Comparison of ENCODE assay signal across 10 mouse cellular contexts in genomic region chr9:60234233-60235115, GRCm38 (mm10).
DNase-seq lines count a peak whose midpoint lies in the region; ATAC-seq lines count a peak whose summit lies in the region.
"Had no signal": no experiment of that assay in that cellular context is flagged by ENCODE, and none has a peak within 500 bp of the region (broad histone marks: within the 10 kb centered on the region; RNA-seq: fewer than 3 reads in every experiment).

No protein-coding gene starts in this region.

- no peaks in the 10 kb centered on the region for H3K27me3 ChIP-seq in heart, embryonic 15.5 days
- no peaks in the 10 kb centered on the region for H3K27me3 ChIP-seq in embryonic facial prominence, embryonic 11.5 days (ENCODE audit: control insufficient read depth, insufficient read depth, low read length)
- H3K27me3 ChIP-seq: hindbrain, embryonic 15.5 days had no signal

- 0 out of 2 replicates have a peak overlapping the region, but pooled peaks have one; percentile 13 for H3K27ac ChIP-seq in heart, embryonic 15.5 days
- 0 out of 2 replicates have a peak overlapping the region, but pooled peaks have one; percentile 20 for H3K27ac ChIP-seq in embryonic facial prominence, embryonic 11.5 days (replicated peaks; ENCODE audit: low read depth, low read length)
- H3K27ac ChIP-seq: hindbrain, embryonic 15.5 days had no signal

- no peaks in the 10 kb centered on the region for H3K36me3 ChIP-seq in heart, embryonic 15.5 days
- H3K36me3 ChIP-seq in embryonic facial prominence, embryonic 11.5 days (replicated peaks; ENCODE audit: control insufficient read depth, insufficient read depth, low read depth, low read length) = no peaks in the 10 kb centered on the region
- H3K36me3 ChIP-seq: hindbrain, embryonic 15.5 days had no signal

- H3K4me3 ChIP-seq in heart, embryonic 15.5 days = no peak overlapping the region
- H3K4me3 ChIP-seq in embryonic facial prominence, embryonic 11.5 days (ENCODE audit: low read depth, low read length) = no peak overlapping the region
- H3K4me3 ChIP-seq: hindbrain, embryonic 15.5 days had no signal

- 45% methylated on average over 8 of the region's 8 CpGs for WGBS in heart, embryonic 15.5 days
- WGBS in embryonic facial prominence, embryonic 11.5 days = 35% methylated on average over 8 of the region's 8 CpGs

- H3K4me2 ChIP-seq in heart, embryonic 15.5 days = no peak overlapping the region
- no peak overlapping the region for H3K4me2 ChIP-seq in embryonic facial prominence, embryonic 11.5 days (ENCODE audit: low read depth, low read length)
- H3K4me2 ChIP-seq: hindbrain, embryonic 15.5 days had no signal

- H3K4me1 ChIP-seq in heart, embryonic 15.5 days (replicated peaks) = no peaks in the 10 kb centered on the region
- peaks cover 2% of the 10 kb centered on the region; the same call in 1 of the 2 replicates for H3K4me1 ChIP-seq in embryonic facial prominence, embryonic 11.5 days (ENCODE audit: control insufficient read depth, insufficient read depth, low read length)

- no peaks in the 10 kb centered on the region for H3K9me3 ChIP-seq in heart, embryonic 15.5 days (replicated peaks)
- no peaks in the 10 kb centered on the region for H3K9me3 ChIP-seq in embryonic facial prominence, embryonic 11.5 days (replicated peaks; ENCODE audit: control insufficient read depth, low read length)
- H3K9me3 ChIP-seq: hindbrain, embryonic 15.5 days had no signal

- H3K9ac ChIP-seq in heart, embryonic 15.5 days = no peak overlapping the region
- H3K9ac ChIP-seq in embryonic facial prominence, embryonic 11.5 days (replicated peaks; ENCODE audit: low read length) = no peak overlapping the region
- H3K9ac ChIP-seq: hindbrain, embryonic 15.5 days had no signal

- no peak for DNase-seq in heart, adult 18-20 months
- peak; percentile 52 for DNase-seq in embryonic facial prominence, embryonic 11.5 days (ENCODE audit: low spot score)
- peak; percentile 77 to 85 for DNase-seq in kidney, adult 8-10 months
- peak; percentile 38 for DNase-seq in neural tube, embryonic 10.5 days (ENCODE audit: extremely low spot score, low spot score)
- no peak for DNase-seq in layer of hippocampus, postnatal 36 days
- DNase-seq in heart, adult 11 months = no peak

- ATAC-seq in heart, embryonic 15.5 days (replicated peaks; ENCODE audit: insufficient number of reproducible peaks, insufficient read depth, low FRiP score, low read depth) = 0 out of 2 replicates have a peak, but pooled peaks have one; percentile 31
- ATAC-seq in embryonic facial prominence, embryonic 11.5 days (replicated peaks; ENCODE audit: insufficient number of reproducible peaks, low FRiP score, low TSS enrichment, low read depth) = peak; percentile 66; the same call in 1 of the 2 replicates
- ATAC-seq in inflammation-experienced regulatory T-cells, adult 6 months = no peak
- ATAC-seq: activated CD4-positive, CD25-positive, alpha-beta regulatory T cell, adult 4 months had no signal

Comparison
In these comparisons a context has a peak if more than half of its experiments do, and no peak if none do; other contexts are left out.
1. DNase-seq: peak in embryonic facial prominence, embryonic 11.5 days (single experiment), kidney, adult 8-10 months (2 of 2) and neural tube, embryonic 10.5 days (single experiment); none in heart, adult 18-20 months (0 of 2), layer of hippocampus, postnatal 36 days (0 of 2) and heart, adult 11 months (single experiment).